Mouse (Mus musculus) forebrain, embryonic 10.5 days (tissue): ENCODE results near the gene Proser1. TPM values are rescaled to one million over a fixed set of nuclear protein-coding genes. Genes with fewer than 3 reads are reported as not detected.

Source experiments
- DNase-seq: peaks from one replicate; pipeline ENCODE4 v3.0.0-alpha.2; 2017; ENCODE audit warnings: low spot score; ENCODE audit errors: extremely low spot score
- H3K27ac ChIP-seq: fragments of 300-500 bp; sonication (generic); 2 replicates; pipeline ENCODE4 v1.5.1; 2016; ENCODE audit warnings: mild to moderate bottlenecking
- H3K27me3 ChIP-seq: fragments of 300-500 bp; sonication (generic); 2 replicates; pipeline ENCODE4 v1.6.1; 2016; ENCODE audit warnings: mild to moderate bottlenecking; ENCODE audit not compliant: poor library complexity, severe bottlenecking
- H3K36me3 ChIP-seq: fragments of 300-500 bp; sonication (generic); replicated peaks from 2 replicates; pipeline ENCODE4 v1.6.1; 2016; ENCODE audit warnings: mild to moderate bottlenecking, moderate library complexity
- H3K4me1 ChIP-seq: fragments of 300-500 bp; sonication (generic); 2 replicates; pipeline ENCODE4 v1.6.1; 2016
- H3K4me3 ChIP-seq: fragments of 300-500 bp; sonication (generic); 2 replicates; pipeline ENCODE4 v1.5.1; 2016; ENCODE audit warnings: mild to moderate bottlenecking, moderate library complexity
- H3K9me3 ChIP-seq: fragments of 300-500 bp; sonication (generic); 2 replicates; pipeline ENCODE4 v1.6.1; 2016; ENCODE audit warnings: mild to moderate bottlenecking, moderate library complexity
- WGBS: fragments of 180-500 bp; shearing (Covaris S2); methylation state at CpG from one replicate; pipeline ENCODE4 v1.1.7; 2016; 5-methylcytosine and 5-hydroxymethylcytosine counted together
- polyA plus RNA-seq: library from polyadenylated mRNA; unstranded; fragments of >200 nt; fragmentation: Nextera tagmentation; extraction: Ambion mirVana; gene quantifications from 2 replicates; pipeline ENCODE4 v1.2.1, GENCODE M21; 2016

Proser1 gene
- polyA plus RNA-seq, 1 experiment from 2014 or later, result 22.0 TPM

- H3K9me3 ChIP-seq, result no peaks in the 10 kb centered on the region
- WGBS, result 95% methylated on average over 10 of the region's 10 CpGs
- H3K27me3 ChIP-seq, result no peaks in the 10 kb centered on the region
- H3K27ac ChIP-seq, result no peak overlapping the region
- no peak overlapping the region for H3K4me3 ChIP-seq
- H3K36me3 ChIP-seq, result peaks cover 72% of the 10 kb centered on the region
- no peaks in the 10 kb centered on the region for H3K4me1 ChIP-seq
- DNase-seq, result no peak
Observed at GRCm38 (mm10) chr3:53452351-53452750, 11.1 kb upstream of the Proser1 start.

GRCm38 (mm10) chr3:53453346-53453745 is 10.1 kb upstream of the Proser1 start:
- 92% methylated on average over 7 of the region's 7 CpGs for WGBS
- Histone ChIP-seq H3K27ac (no peak overlapping the region), H3K36me3 (peaks cover 82% of the 10 kb centered on the region), H3K4me3 (no peak overlapping the region), H3K27me3 (no peaks in the 10 kb centered on the region), H3K4me1 (no peaks in the 10 kb centered on the region), H3K9me3 (no peaks in the 10 kb centered on the region)
- DNase-seq, result no peak

- H3K27me3 ChIP-seq, result no peaks in the 10 kb centered on the region
- peaks cover 88% of the 10 kb centered on the region for H3K36me3 ChIP-seq
- 92% methylated on average over 6 of the region's 6 CpGs for WGBS
- H3K27ac ChIP-seq, result no peak overlapping the region
- no peaks in the 10 kb centered on the region for H3K9me3 ChIP-seq
- no peak overlapping the region for H3K4me3 ChIP-seq
- no peak for DNase-seq
- H3K4me1 ChIP-seq, result no peaks in the 10 kb centered on the region
Observed at GRCm38 (mm10) chr3:53454005-53454404, 9.5 kb upstream of the Proser1 start.

DNA sequence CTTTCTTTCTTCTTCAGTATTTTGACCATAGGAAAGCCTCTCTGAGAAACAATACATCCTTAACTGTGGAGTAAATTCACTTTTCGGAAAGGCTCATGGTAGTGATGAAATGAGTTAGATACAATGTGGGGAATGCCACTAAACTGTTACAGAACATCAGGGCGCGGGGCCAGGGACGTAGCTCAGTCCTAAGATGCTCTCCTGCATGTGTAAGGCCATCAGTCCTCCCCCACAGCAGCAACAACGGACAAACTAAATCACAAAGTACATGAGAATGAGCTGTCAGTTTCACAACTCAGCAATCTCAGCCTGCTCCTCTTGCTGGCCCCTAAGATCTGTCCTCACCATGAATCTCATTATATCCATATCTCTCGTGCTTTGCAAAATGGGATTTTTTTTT is 8.9 kb upstream of the Proser1 start:
- 93% methylated on average over 6 of the region's 6 CpGs for WGBS
- H3K4me1 ChIP-seq, result no peaks in the 10 kb centered on the region
- no peaks in the 10 kb centered on the region for H3K27me3 ChIP-seq
- H3K27ac ChIP-seq, result no peak overlapping the region
- no peak overlapping the region for H3K4me3 ChIP-seq
- peaks cover 93% of the 10 kb centered on the region for H3K36me3 ChIP-seq
- DNase-seq, result no peak
- no peaks in the 10 kb centered on the region for H3K9me3 ChIP-seq

DNA sequence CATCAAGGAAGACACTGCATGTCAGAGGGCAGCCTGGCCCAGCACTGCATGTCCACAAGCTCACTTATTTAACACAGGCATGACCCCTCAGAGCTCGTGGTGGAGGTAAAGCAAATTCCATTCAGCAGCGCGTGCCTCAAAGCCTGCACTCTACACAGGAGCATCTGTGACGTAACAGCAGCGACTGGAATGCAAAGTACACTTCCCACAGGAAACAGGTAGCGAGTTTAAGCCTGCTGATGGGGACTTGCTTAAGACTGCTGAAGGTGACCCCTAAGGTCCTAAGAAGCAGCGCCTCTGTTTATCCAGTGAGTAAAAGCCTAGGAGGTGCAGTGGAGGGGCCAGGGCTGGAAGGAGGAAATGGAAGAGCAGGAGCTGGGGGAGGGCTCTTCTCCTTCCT is 8.5 kb upstream of the Proser1 start:
- WGBS, result 80% methylated on average over 7 of the region's 7 CpGs
- Histone ChIP-seq H3K36me3 (peaks cover 97% of the 10 kb centered on the region), H3K4me3 (no peak overlapping the region), H3K9me3 (no peaks in the 10 kb centered on the region), H3K27ac (no peak overlapping the region), H3K27me3 (no peaks in the 10 kb centered on the region), H3K4me1 (no peaks in the 10 kb centered on the region)
- no peak for DNase-seq

DNA sequence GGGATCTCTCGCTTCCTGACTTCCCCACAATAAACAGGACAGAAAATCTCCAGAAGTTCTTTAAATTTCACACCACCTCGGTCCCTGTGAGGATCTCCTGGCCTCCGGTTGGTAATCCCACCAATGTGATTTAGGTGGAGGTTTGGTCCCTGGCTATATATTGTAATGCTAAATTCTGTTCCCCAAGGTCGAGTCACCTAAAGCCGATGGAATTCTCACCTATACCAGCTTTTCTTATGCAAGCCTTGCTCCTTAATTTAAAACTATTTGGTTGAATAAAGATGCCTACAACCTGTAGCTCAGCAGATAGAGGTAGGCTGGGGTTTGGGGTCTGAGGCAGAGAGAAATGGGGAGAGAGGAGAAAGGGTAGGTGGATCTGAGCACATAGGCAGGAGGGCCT is 5.7 kb upstream of the Proser1 start:
- Histone ChIP-seq H3K9me3 (no peaks in the 10 kb centered on the region), H3K4me3 (no peak overlapping the region), H3K27me3 (no peaks in the 10 kb centered on the region), H3K27ac (no peak overlapping the region), H3K36me3 (peaks cover 81% of the 10 kb centered on the region), H3K4me1 (peaks cover 10% of the 10 kb centered on the region)
- DNase-seq, result no peak
- 80% methylated on average over 5 of the region's 5 CpGs for WGBS

DNA sequence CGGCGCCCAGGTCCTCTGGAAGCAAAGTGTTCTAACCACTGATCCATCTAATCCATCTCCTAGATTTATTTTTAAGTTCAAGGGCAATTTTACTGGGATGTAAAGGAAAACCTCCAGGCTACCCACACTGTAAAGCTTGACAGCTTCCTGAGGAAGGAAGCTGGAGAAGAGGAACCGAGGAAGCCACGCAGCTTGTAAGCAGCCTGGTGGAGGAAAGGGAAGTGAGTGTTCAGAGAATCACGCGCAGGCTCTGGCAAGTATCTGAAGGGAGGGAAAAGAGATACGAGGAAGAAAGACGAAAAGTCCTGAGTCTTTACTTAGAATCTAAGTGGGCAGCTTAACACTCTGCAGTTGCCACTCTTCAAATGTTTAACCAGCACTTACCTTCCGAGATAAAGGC is 3.4 kb upstream of the Proser1 start:
- 85% methylated on average over 9 of the region's 9 CpGs for WGBS
- Histone ChIP-seq H3K4me1 (peaks cover 16% of the 10 kb centered on the region), H3K36me3 (peaks cover 58% of the 10 kb centered on the region), H3K4me3 (no peak overlapping the region), H3K9me3 (no peaks in the 10 kb centered on the region), H3K27ac (no peak overlapping the region), H3K27me3 (no peaks in the 10 kb centered on the region)
- no peak for DNase-seq

- no peaks in the 10 kb centered on the region for H3K9me3 ChIP-seq
- H3K4me1 ChIP-seq, result peaks cover 42% of the 10 kb centered on the region
- H3K4me3 ChIP-seq, result peak overlapping the region; percentile 93
- WGBS, result 9% methylated on average over 9 of the region's 9 CpGs
- peak overlapping the region; percentile 97 for H3K27ac ChIP-seq
- DNase-seq, result no peak
- H3K36me3 ChIP-seq, result peaks cover 37% of the 10 kb centered on the region
- no peaks in the 10 kb centered on the region for H3K27me3 ChIP-seq
Observed at GRCm38 (mm10) chr3:53462701-53463045, 793 bp upstream of the Proser1 start.

- peak overlapping the region; percentile 93 for H3K4me3 ChIP-seq
- peak overlapping the region; percentile 97 for H3K27ac ChIP-seq
- H3K36me3 ChIP-seq, result peaks cover 35% of the 10 kb centered on the region
- no peaks in the 10 kb centered on the region for H3K27me3 ChIP-seq
- H3K9me3 ChIP-seq, result no peaks in the 10 kb centered on the region
- no peak for DNase-seq
- H3K4me1 ChIP-seq, result peaks cover 42% of the 10 kb centered on the region
- under 1% methylated on average over 35 of the region's 35 CpGs for WGBS
Observed at GRCm38 (mm10) chr3:53463765-53464114, 274 bp downstream of the Proser1 start.

GRCm38 (mm10) chr3:53464146-53464698 is 756 bp downstream of the Proser1 start:
- Histone ChIP-seq H3K4me1 (peaks cover 42% of the 10 kb centered on the region), H3K4me3 (peak overlapping the region; percentile 93), H3K9me3 (no peaks in the 10 kb centered on the region), H3K36me3 (peaks cover 36% of the 10 kb centered on the region), H3K27ac (peak overlapping the region; percentile 97), H3K27me3 (no peaks in the 10 kb centered on the region)
- WGBS, result under 1% methylated on average over 20 of the region's 20 CpGs
- peak; percentile 22 for DNase-seq

GRCm38 (mm10) chr3:53465330-53465729 is 1.9 kb downstream of the Proser1 start:
- H3K4me3 ChIP-seq, result peak overlapping the region; percentile 93
- peaks cover 36% of the 10 kb centered on the region for H3K36me3 ChIP-seq
- WGBS, result 80% methylated on average over 6 of the region's 6 CpGs
- H3K27ac ChIP-seq, result no peak overlapping the region
- no peaks in the 10 kb centered on the region for H3K9me3 ChIP-seq
- DNase-seq, result no peak
- peaks cover 42% of the 10 kb centered on the region for H3K4me1 ChIP-seq
- H3K27me3 ChIP-seq, result no peaks in the 10 kb centered on the region

GRCm38 (mm10) chr3:53466481-53466880 is 3.0 kb downstream of the Proser1 start:
- peak overlapping the region; percentile 93; the same call in 1 of the 2 replicates for H3K4me3 ChIP-seq
- DNase-seq, result no peak
- H3K27ac ChIP-seq, result no peak overlapping the region
- H3K9me3 ChIP-seq, result no peaks in the 10 kb centered on the region
- peaks cover 42% of the 10 kb centered on the region for H3K4me1 ChIP-seq
- WGBS, result 84% methylated on average over 9 of the region's 9 CpGs
- peaks cover 40% of the 10 kb centered on the region for H3K36me3 ChIP-seq
- no peaks in the 10 kb centered on the region for H3K27me3 ChIP-seq

DNA sequence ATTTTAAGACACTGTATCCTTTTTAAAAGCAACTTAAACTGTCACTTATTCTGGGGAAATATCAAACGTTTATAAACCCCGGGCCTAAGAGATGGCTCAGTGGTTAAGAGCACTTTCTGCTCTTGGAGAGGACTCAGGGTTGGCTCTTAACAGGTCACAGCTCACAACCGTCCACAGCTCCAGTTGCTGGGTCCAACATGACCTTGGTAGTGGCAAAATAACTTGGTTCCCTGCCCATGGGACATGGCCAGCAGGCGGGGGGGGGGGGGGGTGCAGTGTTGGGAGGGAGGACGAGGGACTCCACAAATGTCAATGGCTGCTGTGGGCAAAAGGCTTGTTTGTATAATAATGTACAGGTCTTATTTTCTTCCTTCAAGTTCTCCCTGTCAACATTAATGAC is 3.9 kb downstream of the Proser1 start:
- no peak overlapping the region for H3K4me3 ChIP-seq
- H3K9me3 ChIP-seq, result no peaks in the 10 kb centered on the region
- H3K27me3 ChIP-seq, result no peaks in the 10 kb centered on the region
- peaks cover 35% of the 10 kb centered on the region for H3K4me1 ChIP-seq
- WGBS, result 86% methylated on average over 5 of the region's 5 CpGs
- no peak for DNase-seq
- H3K27ac ChIP-seq, result no peak overlapping the region
- peaks cover 49% of the 10 kb centered on the region for H3K36me3 ChIP-seq

DNA sequence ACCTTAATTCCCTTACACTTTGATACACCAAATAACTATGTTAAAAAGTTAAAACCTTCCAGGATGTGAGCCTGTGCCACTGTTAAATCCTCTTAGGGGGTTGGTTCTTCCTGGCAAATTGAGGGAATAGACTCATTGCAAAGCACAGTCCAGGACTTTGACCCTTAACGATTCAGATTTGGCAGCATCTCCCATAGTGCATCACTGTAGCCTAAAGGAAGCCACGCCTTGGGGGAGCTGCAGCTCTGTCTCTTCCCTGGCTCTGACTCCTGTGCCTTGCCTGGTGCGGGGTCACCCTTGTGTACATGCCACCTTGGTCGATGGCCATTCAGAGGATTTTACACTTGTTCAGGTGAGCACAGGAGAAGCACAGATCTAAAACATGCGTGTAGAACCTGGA is 6.2 kb downstream of the Proser1 start:
- 94% methylated on average over 5 of the region's 5 CpGs for WGBS
- Histone ChIP-seq H3K27ac (no peak overlapping the region), H3K9me3 (no peaks in the 10 kb centered on the region), H3K36me3 (peaks cover 72% of the 10 kb centered on the region), H3K27me3 (no peaks in the 10 kb centered on the region), H3K4me1 (peaks cover 30% of the 10 kb centered on the region), H3K4me3 (no peak overlapping the region)
- DNase-seq, result no peak
